Mouse (Mus musculus) skeletal muscle tissue, adult 2 months (tissue): ENCODE measurements at regions not wholly inside any gene's neighbourhood (a gene's known extent, or its start where the extent isn't known, plus 50 kb on each side); places are given as distances from the start of the nearest gene placed in this dataset.
A peak's percentile ranks its signal among the peaks of the same experiment; 100 is the strongest.
"Not testable (repeated sequence)": the region's sequence is repeated elsewhere in the genome, so short reads cannot be mapped to it uniquely, and the experiment has no call there.

ENCODE experiments used
- DNase-seq: peaks from one replicate; pipeline ENCODE4 v3.0.0-alpha.2; 2012; ENCODE audit warnings: low read depth, low spot score

GRCm38 (mm10) chr1:154016516-154016915 lies 116.5 kb upstream of the Teddm2 start:
- peak; percentile 26 for DNase-seq

GRCm38 (mm10) chr1:154018241-154018640 lies 118.2 kb upstream of the Teddm2 start:
- no peak for DNase-seq

GRCm38 (mm10) chr1:154024301-154024700 lies 124.3 kb upstream of the Teddm2 start:
- no peak for DNase-seq

- DNase-seq: no peak
Observed at GRCm38 (mm10) chr1:154027303-154027702, 127.3 kb upstream of the Teddm2 start.

GRCm38 (mm10) chr1:154029826-154030225 lies 129.8 kb upstream of the Teddm2 start:
- no peak for DNase-seq

GRCm38 (mm10) chr1:154032669-154033099 lies 132.7 kb upstream of the Teddm2 start:
- peak; percentile 64 for DNase-seq

GRCm38 (mm10) chr1:154033958-154034606 lies 134.1 kb upstream of the Teddm2 start:
- peak; percentile 32 for DNase-seq

GRCm38 (mm10) chr1:154036729-154037270 lies 136.8 kb upstream of the Teddm2 start:
- DNase-seq: no peak

GRCm38 (mm10) chr1:154038241-154038640 lies 138.2 kb upstream of the Teddm2 start:
- no peak for DNase-seq

- no peak for DNase-seq
Observed at GRCm38 (mm10) chr1:154040907-154041306, 140.9 kb upstream of the Teddm2 start.

GRCm38 (mm10) chr1:154042956-154043355 lies 142.9 kb upstream of the Teddm2 start:
- DNase-seq: no peak

- DNase-seq: no peak
Observed at GRCm38 (mm10) chr1:154044712-154045111, 144.7 kb upstream of the Teddm2 start.

- DNase-seq: no peak
Observed at GRCm38 (mm10) chr1:154045951-154046350, 145.9 kb upstream of the Teddm2 start.

GRCm38 (mm10) chr1:154053641-154054040 lies 147.3 kb upstream of the Zfp648 start:
- DNase-seq: no peak

GRCm38 (mm10) chr1:154054874-154055273 lies 146.1 kb upstream of the Zfp648 start:
- no peak for DNase-seq

- not testable (repeated sequence) for DNase-seq
Observed at GRCm38 (mm10) chr1:154061397-154061796, 139.6 kb upstream of the Zfp648 start.

- DNase-seq: no peak
Observed at GRCm38 (mm10) chr1:154061851-154062250, 139.1 kb upstream of the Zfp648 start.

- DNase-seq: peak; percentile 51
Observed at GRCm38 (mm10) chr1:154062666-154063065, 138.3 kb upstream of the Zfp648 start.

- peak; percentile 72 for DNase-seq
Observed at GRCm38 (mm10) chr1:154064633-154065032, 136.4 kb upstream of the Zfp648 start.

- DNase-seq: peak; percentile 90
Observed at GRCm38 (mm10) chr1:154065336-154066329, 135.4 kb upstream of the Zfp648 start.

- DNase-seq: no peak
Observed at GRCm38 (mm10) chr1:154067856-154068255, 133.1 kb upstream of the Zfp648 start.

GRCm38 (mm10) chr1:154074270-154074669 lies 126.7 kb upstream of the Zfp648 start:
- DNase-seq: no peak
